Mouse (Mus musculus) mouse embryonic stem cell (cell line): ENCODE results near the gene Hipk3.

ENCODE experiments used
- in situ Hi-C, 2 experiments: fragments of 300-500 bp; cut with MboI; formaldehyde crosslinking; loops; 1 replicate in 1 of 2; 3 replicates in 1 of 2; pipeline ENCODE4 v1.14.3; 2019 to 2020; ENCODE audit warnings: low sequenced_read_pairs in 2 of 2, low pct_unique_long_range_greater_than_20kb in 1 of 2, mixed read lengths in 1 of 2; ENCODE audit not compliant: unreplicated experiment in 1 of 2

The Hipk3 gene

DNA sequence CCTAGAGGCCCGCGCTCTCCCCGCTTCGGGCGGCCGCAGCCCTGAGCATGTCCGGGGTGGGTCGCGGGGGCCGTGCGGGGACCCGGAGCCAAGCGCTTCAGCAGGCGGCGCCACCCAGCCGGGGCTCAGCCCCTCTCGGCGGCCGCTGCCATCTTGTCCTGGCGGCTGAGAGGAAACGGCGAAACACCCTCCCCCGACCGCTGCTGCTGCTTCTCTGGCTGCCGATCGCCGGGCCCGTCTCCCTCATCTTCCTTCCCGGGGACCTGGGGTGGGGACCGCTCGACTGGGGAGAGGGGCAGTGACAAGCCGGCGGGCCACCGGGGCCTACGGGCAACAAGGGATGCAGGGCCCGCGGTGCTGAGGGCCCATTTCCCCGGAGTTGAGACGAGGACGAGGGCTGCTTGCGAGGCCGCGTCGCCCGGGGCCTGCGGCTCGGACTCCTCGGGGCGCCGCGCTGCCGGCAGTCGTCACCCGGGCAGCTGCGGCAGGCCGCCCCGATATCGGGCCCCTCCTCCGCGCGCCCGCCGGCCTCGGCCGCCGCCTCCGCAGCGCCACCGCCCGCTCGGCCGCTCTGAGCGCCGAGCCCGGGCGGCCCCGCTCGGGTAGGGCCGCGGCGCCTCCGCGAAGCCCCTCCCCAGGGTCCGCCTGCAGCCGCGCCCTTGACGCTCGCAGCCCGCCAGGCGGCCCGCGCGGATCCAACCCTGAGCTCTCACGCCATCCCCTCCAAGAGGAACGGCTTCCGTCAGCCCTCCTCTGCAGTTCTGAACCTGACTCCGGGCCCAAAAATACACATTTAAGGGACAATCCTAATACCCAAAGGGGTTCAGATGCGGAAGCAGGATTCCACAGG, at the start of gene Hipk3:
Gene Hipk3 (minus strand): TSS at position 496 of the 850 bp plus-strand sequence.
- in situ Hi-C loops, result no loop called here

DNA sequence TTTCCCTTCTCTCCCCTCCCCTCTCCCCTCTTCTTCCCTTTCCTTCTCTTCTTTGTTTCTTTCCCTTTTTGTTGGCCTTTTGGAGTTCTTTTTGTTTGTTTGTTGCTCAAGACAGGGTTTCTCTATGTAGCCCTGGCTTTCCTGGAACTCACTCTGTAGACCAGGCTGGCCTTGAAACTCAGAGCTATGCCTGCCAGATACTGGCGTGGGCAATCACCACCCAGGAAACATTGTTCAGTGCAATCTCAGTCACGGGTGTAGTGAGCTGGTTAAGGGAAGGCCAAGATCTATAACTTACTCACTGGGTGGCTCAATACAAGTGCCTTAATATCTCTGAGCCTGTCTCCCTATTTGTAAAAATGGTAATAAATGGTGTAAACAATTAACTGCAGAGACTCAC, 46.0 kb upstream of the Hipk3 start:
- in situ Hi-C loops, result no loop called here

- in situ Hi-C loops, result no loop called here
Observed at GRCm38 (mm10) chr2:104534751-104535150, 40.5 kb upstream of the Hipk3 start.

GRCm38 (mm10) chr2:104532548-104532947, 38.3 kb upstream of the Hipk3 start:
- in situ Hi-C loops, result no loop called here

GRCm38 (mm10) chr2:104526559-104526958, 32.3 kb upstream of the Hipk3 start:
- in situ Hi-C loops, result no loop called here

DNA sequence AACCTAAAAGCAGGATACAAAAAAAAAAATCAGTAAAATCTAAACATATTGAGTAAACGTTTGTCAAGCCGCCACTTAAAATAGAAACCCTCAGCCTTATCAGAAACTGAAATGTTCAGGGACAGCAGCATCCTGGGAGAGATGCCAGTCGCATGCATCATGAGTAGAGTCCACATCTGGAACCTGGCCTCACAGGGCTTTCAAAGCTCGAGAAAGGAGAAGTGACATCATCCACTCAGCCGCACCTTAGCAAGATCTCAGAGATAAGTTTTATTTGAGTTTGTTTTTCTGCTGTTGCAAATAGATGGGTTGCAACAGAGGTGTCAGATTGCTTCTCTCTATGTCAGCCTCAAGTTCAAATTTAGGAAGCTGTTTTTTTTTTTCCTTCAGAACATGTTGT, 31.3 kb upstream of the Hipk3 start:
- in situ Hi-C loops, result no loop called here

GRCm38 (mm10) chr2:104511622-104512021, 17.4 kb upstream of the Hipk3 start:
- in situ Hi-C loops, result no loop called here

DNA sequence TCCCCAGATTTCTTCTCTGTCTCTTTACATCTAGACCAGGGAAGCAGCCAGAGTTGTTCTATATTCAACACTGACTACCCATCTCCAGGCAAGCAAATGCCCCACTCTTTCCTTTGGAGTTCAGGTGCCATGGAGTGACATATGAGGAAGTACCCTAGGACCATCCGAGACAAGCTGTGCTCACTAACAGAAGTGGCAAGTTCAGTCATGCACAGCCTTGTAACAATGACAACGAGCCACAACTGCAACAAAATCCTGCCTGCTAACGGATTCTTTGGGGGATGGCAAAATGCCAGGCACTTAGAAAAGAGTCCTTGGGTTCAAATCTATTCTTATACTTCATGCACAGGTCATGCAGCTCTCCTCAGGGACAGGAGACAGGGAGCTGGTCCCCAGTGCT, 8.1 kb upstream of the Hipk3 start:
- in situ Hi-C loops, result no loop called here

DNA sequence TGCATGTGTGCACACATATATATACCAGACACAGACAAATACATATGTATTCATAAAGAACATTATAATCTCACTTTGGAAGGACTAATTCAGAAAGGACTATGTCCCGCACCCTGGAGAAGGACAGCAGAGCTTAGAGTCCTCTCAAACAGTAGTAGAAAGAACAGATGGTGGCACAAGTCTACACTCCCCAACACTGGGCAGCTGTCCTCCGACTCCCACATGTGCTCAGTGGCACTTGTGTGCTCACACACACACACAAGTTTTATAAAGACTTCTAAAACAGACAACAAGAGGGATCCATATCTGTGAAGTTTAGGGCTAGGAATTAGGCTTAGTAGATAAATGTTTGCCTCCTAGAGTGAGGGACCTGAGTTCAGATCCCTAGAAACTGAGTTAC, 6.8 kb upstream of the Hipk3 start:
- in situ Hi-C loops, result no loop called here

- in situ Hi-C loops, result no loop called here
Observed at GRCm38 (mm10) chr2:104497771-104498170, 3.5 kb upstream of the Hipk3 start.

- in situ Hi-C loops, result no loop called here
Observed at GRCm38 (mm10) chr2:104497231-104497630, 3.0 kb upstream of the Hipk3 start.

DNA sequence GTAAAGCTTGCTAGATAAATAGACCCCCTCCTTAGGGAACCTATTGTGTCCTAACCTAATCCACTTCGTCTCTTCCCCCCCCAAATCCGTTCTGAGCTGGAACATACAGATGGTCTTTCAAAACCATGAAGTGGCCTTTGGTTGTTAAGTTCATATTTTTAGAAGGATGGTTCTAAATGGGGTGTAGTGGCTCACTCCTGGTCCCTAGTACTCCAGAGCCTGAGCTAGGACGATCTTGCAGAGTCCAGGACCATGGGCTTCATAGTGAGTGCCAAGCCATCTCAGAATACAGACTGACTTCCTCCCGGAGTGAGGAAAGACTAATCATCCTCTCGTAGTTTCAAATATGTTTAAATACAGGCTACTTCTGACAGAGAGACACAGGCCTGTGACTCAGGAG, 2.0 kb upstream of the Hipk3 start:
- in situ Hi-C loops, result no loop called here

- in situ Hi-C loops, result no loop called here
Observed at GRCm38 (mm10) chr2:104494801-104495185, 547 bp upstream of the Hipk3 start.

DNA sequence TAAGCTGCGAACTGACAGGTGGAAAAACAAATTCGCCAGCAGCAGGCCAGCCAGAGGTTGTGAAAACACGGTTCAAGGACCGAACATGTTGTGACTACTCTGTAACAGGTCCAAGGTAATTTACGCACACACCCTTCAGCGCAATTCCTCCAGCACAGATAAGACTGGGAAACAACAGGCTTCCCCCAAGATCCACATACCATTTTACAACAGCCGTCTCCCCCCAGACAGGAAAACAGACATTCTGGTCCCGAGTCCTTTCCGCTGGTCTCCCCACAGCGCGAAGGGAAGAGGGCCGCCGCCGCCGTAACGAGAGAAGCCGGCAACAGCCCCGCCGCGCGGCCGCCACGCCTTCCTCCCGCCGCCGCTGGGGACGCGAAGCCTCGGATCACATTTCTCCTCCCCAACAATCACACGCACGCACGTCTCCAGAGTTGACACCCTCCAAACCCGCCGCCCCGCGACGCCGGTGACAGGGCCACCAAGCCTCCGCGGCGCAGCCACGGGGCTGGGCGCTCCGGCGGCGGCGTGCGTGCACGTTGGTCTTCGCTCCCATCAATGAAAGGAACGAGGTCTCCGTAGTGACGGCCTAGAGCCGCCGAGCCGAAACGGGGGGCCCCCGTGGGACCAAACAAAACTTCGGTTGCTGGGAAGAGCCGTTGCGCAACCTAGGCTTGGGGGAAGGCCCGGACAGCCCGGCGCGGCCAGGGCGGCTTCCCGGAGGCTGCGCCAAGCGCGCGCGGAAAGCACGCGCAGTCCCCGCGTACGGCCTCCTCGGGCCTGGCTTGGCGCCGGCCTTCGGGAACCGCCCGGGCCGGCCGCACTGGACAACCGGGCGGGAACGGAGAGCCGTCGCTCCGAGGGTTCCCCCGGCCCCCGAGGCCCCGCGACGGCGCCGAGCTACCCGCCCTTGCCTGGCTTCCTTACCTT, 960 bp downstream of the Hipk3 start:
- in situ Hi-C loops, result no loop called here

GRCm38 (mm10) chr2:104491221-104491795, 2.9 kb downstream of the Hipk3 start:
- in situ Hi-C loops, result no loop called here

- in situ Hi-C loops, result no loop called here
Observed at GRCm38 (mm10) chr2:104490761-104491160, 3.5 kb downstream of the Hipk3 start.

GRCm38 (mm10) chr2:104489851-104490250, 4.4 kb downstream of the Hipk3 start:
- in situ Hi-C loops, result no loop called here

DNA sequence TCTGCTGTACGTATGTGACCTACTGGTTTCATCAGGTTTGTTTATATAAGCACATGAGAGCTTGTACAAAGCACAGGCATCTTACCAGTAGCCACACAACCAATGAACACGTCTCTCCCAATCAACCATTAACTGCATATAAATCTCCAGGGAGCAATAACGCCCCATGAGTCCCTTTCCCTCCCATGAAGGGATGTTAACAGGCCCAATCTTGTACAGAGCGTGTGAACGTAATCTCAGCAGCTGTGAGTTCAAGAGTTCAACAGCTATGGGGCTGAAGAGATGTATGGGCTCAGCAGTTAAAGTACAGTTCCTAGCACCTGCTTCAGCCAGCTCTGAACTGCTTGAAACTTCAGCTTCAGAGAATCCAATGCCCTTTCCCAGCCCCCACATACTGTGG, 9.8 kb downstream of the Hipk3 start:
- in situ Hi-C loops, result no loop called here

DNA sequence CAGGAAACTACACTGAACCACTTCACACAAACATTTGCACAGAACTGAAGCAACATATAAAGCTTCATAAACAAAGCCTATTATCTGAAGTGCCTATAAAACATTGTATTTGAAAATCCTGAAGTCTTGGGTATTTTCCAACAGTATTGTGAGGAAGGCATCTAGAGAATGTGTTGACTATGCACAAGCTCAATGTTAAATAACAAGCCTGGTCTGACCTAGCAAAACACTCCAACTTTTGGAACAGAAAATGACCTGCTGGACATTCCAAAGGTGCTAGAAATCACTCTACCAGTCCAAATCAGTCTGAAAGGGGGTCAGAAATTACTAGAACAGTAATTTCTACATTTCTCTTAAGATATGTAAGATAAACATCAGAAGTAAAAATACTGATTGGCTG, 12.1 kb downstream of the Hipk3 start:
- in situ Hi-C loops, result no loop called here
